Mouse (Mus musculus): ENCODE data around the gene Znrf2. TPM values are rescaled to one million over a fixed set of nuclear protein-coding genes. Genes with fewer than 3 reads are reported as not detected.

Znrf2 gene
- polyA plus RNA-seq, 2 experiments, result 5.5 to 6.3 TPM

- WGBS, result 86% methylated on average over 9 of the region's 9 CpGs
- no peak for TF ChIP-seq POLR2A (IDR thresholded peaks at IDR 0.05; ENCODE audit: borderline replicate concordance, extremely low read depth, insufficient read depth, insufficient read length)
- Histone ChIP-seq H3K4me3 (replicated peaks; ENCODE audit: low read length) (0 out of 2 replicates have a peak overlapping the region, but pooled peaks have one; percentile 75), H3K36me3 (ENCODE audit: control insufficient read depth, insufficient read depth, low read length) (no peaks in the 10 kb centered on the region), H3K9me3 (ENCODE audit: control insufficient read depth, low read length) (no peaks in the 10 kb centered on the region), H3K4me1 (ENCODE audit: control insufficient read depth, insufficient read depth, low read length) (peaks cover 30% of the 10 kb centered on the region), H3K9ac (ENCODE audit: low read depth, low read length, severe bottlenecking) (no peak overlapping the region), H3K27me3 (ENCODE audit: control insufficient read depth, insufficient read depth, low read length) (no peaks in the 10 kb centered on the region), H3K4me2 (replicated peaks; ENCODE audit: low read depth, low read length, severe bottlenecking) (peak overlapping the region; percentile 76; the same call in 1 of the 2 replicates), H3K27ac (replicated peaks; ENCODE audit: low read depth, low read length) (no peak overlapping the region)
- ATAC-seq (ENCODE audit: low FRiP score, low read depth) (no peak), DNase-seq (ENCODE audit: low spot score) (no peak)
Measured at GRCm38 (mm10) chr6:54815428-54816130, 1.1 kb upstream of the Znrf2 start.

GRCm38 (mm10) chr6:54817266-54817767 lies 601 bp downstream of the Znrf2 start:
- Histone ChIP-seq H3K9ac (ENCODE audit: low read depth, low read length, severe bottlenecking) (peak overlapping the region; percentile 89), H3K4me2 (replicated peaks; ENCODE audit: low read depth, low read length, severe bottlenecking) (peak overlapping the region; percentile 76), H3K4me3 (replicated peaks; ENCODE audit: low read length) (peak overlapping the region; percentile 75), H3K27me3 (ENCODE audit: control insufficient read depth, insufficient read depth, low read length) (no peaks in the 10 kb centered on the region), H3K36me3 (ENCODE audit: control insufficient read depth, insufficient read depth, low read length) (no peaks in the 10 kb centered on the region), H3K9me3 (ENCODE audit: control insufficient read depth, low read length) (no peaks in the 10 kb centered on the region), H3K27ac (replicated peaks; ENCODE audit: low read depth, low read length) (peak overlapping the region; percentile 96), H3K4me1 (ENCODE audit: control insufficient read depth, insufficient read depth, low read length) (peaks cover 27% of the 10 kb centered on the region)
- ATAC-seq (ENCODE audit: low FRiP score, low read depth) (peak; percentile 32), DNase-seq (ENCODE audit: low spot score) (peak; percentile 78)
- WGBS, result under 1% methylated on average over 27 of the region's 39 CpGs
- TF ChIP-seq POLR2A (IDR thresholded peaks at IDR 0.05; ENCODE audit: borderline replicate concordance, extremely low read depth, insufficient read depth, insufficient read length), result no peak

- Histone ChIP-seq H3K27me3 (ENCODE audit: control insufficient read depth, insufficient read depth, low read length) (no peaks in the 10 kb centered on the region), H3K27ac (replicated peaks; ENCODE audit: low read depth, low read length) (no peak overlapping the region), H3K4me1 (ENCODE audit: control insufficient read depth, insufficient read depth, low read length) (peaks cover 23% of the 10 kb centered on the region), H3K9me3 (ENCODE audit: control insufficient read depth, low read length) (no peaks in the 10 kb centered on the region), H3K36me3 (ENCODE audit: control insufficient read depth, insufficient read depth, low read length) (no peaks in the 10 kb centered on the region), H3K9ac (ENCODE audit: low read depth, low read length, severe bottlenecking) (no peak overlapping the region), H3K4me2 (replicated peaks; ENCODE audit: low read depth, low read length, severe bottlenecking) (peak overlapping the region; percentile 76), H3K4me3 (replicated peaks; ENCODE audit: low read length) (peak overlapping the region; percentile 75)
- DNase-seq (ENCODE audit: low spot score) (no peak), ATAC-seq (ENCODE audit: low FRiP score, low read depth) (no peak)
- 39% methylated on average over 2 of the region's 2 CpGs for WGBS
- TF ChIP-seq POLR2A (IDR thresholded peaks at IDR 0.05; ENCODE audit: borderline replicate concordance, extremely low read depth, insufficient read depth, insufficient read length), result no peak
Measured at GRCm38 (mm10) chr6:54818389-54818788, 1.7 kb downstream of the Znrf2 start.

GRCm38 (mm10) chr6:54819272-54819671 lies 2.6 kb downstream of the Znrf2 start:
- no peaks in the 10 kb centered on the region for H3K9me3 ChIP-seq (ENCODE audit: control insufficient read depth, low read length)
- H3K27me3 ChIP-seq (ENCODE audit: control insufficient read depth, insufficient read depth, low read length), result no peaks in the 10 kb centered on the region
- no peak for TF ChIP-seq POLR2A (IDR thresholded peaks at IDR 0.05; ENCODE audit: borderline replicate concordance, extremely low read depth, insufficient read depth, insufficient read length)
- H3K4me1 ChIP-seq (ENCODE audit: control insufficient read depth, insufficient read depth, low read length), result peaks cover 23% of the 10 kb centered on the region
- ATAC-seq (ENCODE audit: low FRiP score, low read depth) (no peak), DNase-seq (ENCODE audit: low spot score) (no peak)
- H3K27ac ChIP-seq (replicated peaks; ENCODE audit: low read depth, low read length), result no peak overlapping the region
- no peaks in the 10 kb centered on the region for H3K36me3 ChIP-seq (ENCODE audit: control insufficient read depth, insufficient read depth, low read length)
- no peak overlapping the region for H3K9ac ChIP-seq (ENCODE audit: low read depth, low read length, severe bottlenecking)
- no peak overlapping the region for H3K4me2 ChIP-seq (replicated peaks; ENCODE audit: low read depth, low read length, severe bottlenecking)
- WGBS, result 28% methylated on average over 4 of the region's 4 CpGs
- H3K4me3 ChIP-seq (replicated peaks; ENCODE audit: low read length), result no peak overlapping the region

GRCm38 (mm10) chr6:54819746-54820145 lies 3.0 kb downstream of the Znrf2 start:
- no peaks in the 10 kb centered on the region for H3K27me3 ChIP-seq (ENCODE audit: control insufficient read depth, insufficient read depth, low read length)
- DNase-seq (ENCODE audit: low spot score) (no peak), ATAC-seq (ENCODE audit: low FRiP score, low read depth) (no peak)
- no peak overlapping the region for H3K27ac ChIP-seq (replicated peaks; ENCODE audit: low read depth, low read length)
- no peaks in the 10 kb centered on the region for H3K9me3 ChIP-seq (ENCODE audit: control insufficient read depth, low read length)
- H3K36me3 ChIP-seq (ENCODE audit: control insufficient read depth, insufficient read depth, low read length), result no peaks in the 10 kb centered on the region
- no peak overlapping the region for H3K4me2 ChIP-seq (replicated peaks; ENCODE audit: low read depth, low read length, severe bottlenecking)
- H3K4me1 ChIP-seq (ENCODE audit: control insufficient read depth, insufficient read depth, low read length), result peaks cover 23% of the 10 kb centered on the region
- no peak overlapping the region for H3K9ac ChIP-seq (ENCODE audit: low read depth, low read length, severe bottlenecking)
- 51% methylated on average over 3 of the region's 3 CpGs for WGBS
- TF ChIP-seq POLR2A (IDR thresholded peaks at IDR 0.05; ENCODE audit: borderline replicate concordance, extremely low read depth, insufficient read depth, insufficient read length), result no peak
- H3K4me3 ChIP-seq (replicated peaks; ENCODE audit: low read length), result no peak overlapping the region

Measured in limb, embryonic 14.5 days (tissue).